Mouse (Mus musculus): ENCODE results near the gene Xlr3b. TPM values are rescaled to one million over a fixed set of nuclear protein-coding genes. Genes with fewer than 3 reads are reported as not detected.

The Xlr3b gene
- polyA plus RNA-seq, 1 experiment from 2014 or later = 18.9 TPM

Other genes starting within 250 kb of the Xlr3b start
- 0.96 and 1.5 TPM in 2 replicates for gene Zfp185, start 204.9 kb upstream of the Xlr3b start, polyA plus RNA-seq (2015; fragmentation: Nextera tagmentation; extraction: Ambion mirVana)
- gene Pnma5, start 155.1 kb upstream of the Xlr3b start, polyA plus RNA-seq (2015; fragmentation: Nextera tagmentation; extraction: Ambion mirVana) = not detected in 2 replicates
- gene Pnma3, start 127.4 kb upstream of the Xlr3b start, polyA plus RNA-seq (2015; fragmentation: Nextera tagmentation; extraction: Ambion mirVana) = 2.3 and 3.0 TPM in 2 replicates
- 0.29 and 0.62 TPM in 2 replicates for gene Xlr4a, start 109.7 kb upstream of the Xlr3b start, polyA plus RNA-seq (2015; fragmentation: Nextera tagmentation; extraction: Ambion mirVana)
- gene Xlr3a, start 95.1 kb upstream of the Xlr3b start, polyA plus RNA-seq (2015; fragmentation: Nextera tagmentation; extraction: Ambion mirVana) = 3.5 and 5.1 TPM in 2 replicates
- 0.28 and 0.51 TPM in 2 replicates for gene Gm14685, start 75.2 kb upstream of the Xlr3b start, polyA plus RNA-seq (2015; fragmentation: Nextera tagmentation; extraction: Ambion mirVana)
- not detected in 2 replicates for gene Xlr5b, start 43.4 kb upstream of the Xlr3b start, polyA plus RNA-seq (2015; fragmentation: Nextera tagmentation; extraction: Ambion mirVana)
- 0.21 and 0.44 TPM in 2 replicates for gene DXBay18, start 42.8 kb upstream of the Xlr3b start, polyA plus RNA-seq (2015; fragmentation: Nextera tagmentation; extraction: Ambion mirVana)
- not detected in 2 replicates for gene Spin2d, start 15.2 kb upstream of the Xlr3b start, polyA plus RNA-seq (2015; fragmentation: Nextera tagmentation; extraction: Ambion mirVana)
- gene Xlr4b, start 22.1 kb downstream of the Xlr3b start, polyA plus RNA-seq (2015; fragmentation: Nextera tagmentation; extraction: Ambion mirVana) = 0.44 and 1.1 TPM in 2 replicates
- gene F8a, start 36.1 kb downstream of the Xlr3b start, polyA plus RNA-seq (2015; fragmentation: Nextera tagmentation; extraction: Ambion mirVana) = 33.2 and 35.2 TPM in 2 replicates
- gene Xlr4c, start 50.9 kb downstream of the Xlr3b start, polyA plus RNA-seq (2015; fragmentation: Nextera tagmentation; extraction: Ambion mirVana) = 0.30 and 0.79 TPM in 2 replicates
- 0.32 and 0.96 TPM in 2 replicates for gene Xlr3c, start 73.2 kb downstream of the Xlr3b start, polyA plus RNA-seq (2015; fragmentation: Nextera tagmentation; extraction: Ambion mirVana)
- gene Xlr5a, start 100.8 kb downstream of the Xlr3b start, polyA plus RNA-seq (2015; fragmentation: Nextera tagmentation; extraction: Ambion mirVana) = not detected in 2 replicates
- gene Xlr5c, start 100.8 kb downstream of the Xlr3b start, polyA plus RNA-seq (2015; fragmentation: Nextera tagmentation; extraction: Ambion mirVana) = not detected in 2 replicates
- not detected in 2 replicates for gene Gm45015, start 144.6 kb downstream of the Xlr3b start, polyA plus RNA-seq (2015; fragmentation: Nextera tagmentation; extraction: Ambion mirVana)
- gene Zfp275, start 150.4 kb downstream of the Xlr3b start, polyA plus RNA-seq (2015; fragmentation: Nextera tagmentation; extraction: Ambion mirVana) = 10.6 and 10.9 TPM in 2 replicates
- gene Gm18336, start 206.5 kb downstream of the Xlr3b start, polyA plus RNA-seq (2015; fragmentation: Nextera tagmentation; extraction: Ambion mirVana) = not detected in 2 replicates
- 0.51 and 0.67 TPM in 2 replicates for gene Zfp92, start 218.9 kb downstream of the Xlr3b start, polyA plus RNA-seq (2015; fragmentation: Nextera tagmentation; extraction: Ambion mirVana)
- gene Trex2, start 243.1 kb downstream of the Xlr3b start, polyA plus RNA-seq (2015; fragmentation: Nextera tagmentation; extraction: Ambion mirVana) = not detected in 2 replicates

Measured in hindbrain, embryonic 13.5 days (tissue).